Mouse (Mus musculus) thymus, postnatal 10 days (tissue): Measurements from ENCODE around the gene Hoxa3.

Experiments used
- DNase-seq, 2 experiments: peaks; one replicate each; pipeline ENCODE4 v3.0.0; 2021; ENCODE audit warnings: low spot score in 2 of 2

The Hoxa3 gene

DNA sequence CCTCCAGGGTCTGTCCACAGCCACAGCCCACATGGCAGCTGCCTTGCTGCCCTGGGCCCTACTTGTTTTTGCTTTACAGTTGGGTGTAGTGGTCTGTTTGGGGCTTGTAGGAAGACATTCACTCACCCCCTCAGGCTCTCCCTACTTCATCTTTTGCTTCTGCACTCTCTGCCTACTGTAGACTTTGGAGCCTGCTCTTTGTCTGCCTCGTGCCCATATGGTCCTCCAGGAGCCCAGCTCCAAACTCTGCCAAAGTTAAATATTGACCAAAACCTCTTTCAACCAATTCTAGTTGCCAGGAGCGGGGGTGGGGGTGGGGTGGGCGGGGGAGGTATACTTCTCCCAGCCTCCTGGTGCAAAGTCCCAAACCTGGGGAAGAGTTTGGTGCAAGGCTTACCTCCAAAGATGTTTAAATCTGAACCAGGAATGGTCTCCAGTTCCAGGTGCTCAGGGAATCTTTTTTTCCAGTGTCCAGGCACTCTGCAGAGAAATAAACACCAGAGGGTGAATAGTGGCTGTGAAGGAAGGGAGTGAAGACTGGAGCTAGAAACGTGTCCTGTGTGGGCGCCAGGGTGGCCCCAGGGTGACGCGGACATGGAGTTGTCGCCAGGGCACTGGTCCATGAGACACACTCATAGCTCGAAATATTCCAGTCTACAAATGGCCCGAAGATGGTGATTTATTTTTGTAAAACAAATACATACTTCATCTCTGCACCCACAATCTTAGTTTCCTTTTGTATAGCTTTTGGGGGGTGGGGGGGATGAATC lies 29.6 kb downstream of the Hoxa3 start:
- no peak for DNase-seq

DNA sequence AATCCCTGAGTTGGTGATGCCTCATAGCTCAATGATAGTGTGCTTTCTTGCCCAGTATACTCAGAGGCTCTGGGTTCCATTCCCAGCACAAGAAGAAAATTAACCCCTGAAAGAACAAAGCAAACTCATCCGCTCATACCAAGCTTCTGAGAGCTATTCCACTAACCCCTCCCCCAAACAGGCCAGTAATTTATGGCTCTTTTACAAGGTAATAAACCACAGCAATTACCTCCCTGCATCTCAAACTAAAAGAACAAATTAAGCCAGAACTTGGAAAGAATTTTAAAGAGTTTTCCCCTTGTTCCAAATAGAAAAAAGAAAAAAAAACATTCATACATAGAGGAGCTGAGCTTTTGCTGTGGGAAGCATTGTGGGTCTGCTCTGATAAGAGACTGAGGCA lies 30.3 kb downstream of the Hoxa3 start:
- no peak for DNase-seq

DNA sequence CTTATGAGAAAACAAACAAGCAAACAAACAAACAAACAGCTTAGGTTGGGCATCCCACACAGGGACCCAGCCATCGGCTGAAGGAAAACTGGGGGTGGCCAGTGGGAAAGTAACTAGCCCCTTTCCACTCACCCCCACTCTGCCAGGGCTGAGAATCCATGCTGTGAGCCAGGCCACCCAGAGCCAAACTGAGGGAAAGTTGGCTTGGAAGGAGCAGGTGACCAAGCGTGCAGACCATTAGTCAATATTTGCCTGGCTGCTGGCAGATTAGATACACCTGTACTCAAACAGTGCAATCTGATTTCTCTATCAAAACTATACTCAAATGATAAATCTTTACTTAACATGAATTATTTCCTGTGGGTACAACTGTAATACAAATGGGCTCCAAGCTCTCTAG lies 31.1 kb downstream of the Hoxa3 start:
- no peak for DNase-seq

DNA sequence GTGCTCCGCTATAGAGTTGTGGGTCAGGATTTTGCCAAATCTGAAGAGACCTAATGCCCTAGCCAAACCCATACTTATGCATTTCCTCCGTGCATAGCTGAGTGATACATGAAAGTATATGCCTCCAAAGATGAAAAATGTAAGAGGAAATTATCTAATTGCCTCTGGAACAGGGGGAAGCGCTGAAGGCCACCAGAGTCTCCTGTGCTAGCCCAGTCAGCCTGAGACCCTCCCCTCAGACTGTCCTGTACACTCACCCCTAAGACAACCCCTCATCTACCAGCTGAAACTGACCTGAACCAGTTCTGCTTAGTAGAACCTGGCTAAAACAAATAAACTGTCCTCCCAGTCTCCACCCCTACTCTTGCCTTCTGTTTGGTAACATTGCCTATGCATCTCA lies 32.4 kb downstream of the Hoxa3 start:
- no peak for DNase-seq

DNA sequence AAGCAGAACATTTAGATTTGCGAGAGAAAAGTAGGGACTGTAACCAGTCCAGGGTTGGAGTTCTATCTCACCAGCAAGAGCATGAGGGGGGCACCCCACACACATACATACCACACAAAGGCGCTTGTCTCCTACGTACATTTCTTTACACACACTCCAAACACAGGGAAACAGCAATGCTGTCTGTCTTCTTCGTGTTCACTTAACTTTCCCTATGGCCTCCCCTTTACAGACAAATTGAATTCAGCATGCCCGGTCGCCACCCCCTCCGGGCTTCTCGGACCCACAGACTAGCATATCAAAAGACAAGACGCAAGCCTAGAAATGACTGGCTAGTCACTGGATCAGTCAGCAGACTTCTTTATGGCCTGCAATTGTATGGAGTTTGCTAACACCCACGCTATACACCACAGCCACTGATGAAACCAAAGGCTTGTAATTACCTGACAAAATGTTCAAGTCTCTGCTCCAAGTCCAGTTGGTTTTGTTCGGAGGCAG lies 32.9 kb downstream of the Hoxa3 start:
- no peak for DNase-seq

DNA sequence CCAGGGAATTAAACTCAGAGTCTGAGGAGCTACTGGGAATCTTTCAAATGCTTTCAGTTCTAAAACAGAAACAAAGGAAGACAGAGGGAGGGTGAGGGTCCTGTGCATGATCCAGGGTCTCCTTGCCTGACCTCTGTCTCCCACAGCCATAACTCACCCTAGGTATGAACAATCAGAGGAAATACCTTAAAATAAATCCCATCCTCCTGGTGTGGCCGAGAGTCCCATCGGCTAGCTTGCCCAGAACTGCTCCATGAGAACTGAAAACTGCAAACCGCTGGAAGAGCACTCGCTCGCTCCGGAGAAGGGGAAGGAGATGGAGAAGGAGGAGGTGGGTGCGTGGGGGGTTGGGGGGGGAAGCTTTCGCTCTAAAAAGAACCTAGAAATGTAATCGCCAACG lies 33.4 kb downstream of the Hoxa3 start:
- DNase-seq = no peak

DNA sequence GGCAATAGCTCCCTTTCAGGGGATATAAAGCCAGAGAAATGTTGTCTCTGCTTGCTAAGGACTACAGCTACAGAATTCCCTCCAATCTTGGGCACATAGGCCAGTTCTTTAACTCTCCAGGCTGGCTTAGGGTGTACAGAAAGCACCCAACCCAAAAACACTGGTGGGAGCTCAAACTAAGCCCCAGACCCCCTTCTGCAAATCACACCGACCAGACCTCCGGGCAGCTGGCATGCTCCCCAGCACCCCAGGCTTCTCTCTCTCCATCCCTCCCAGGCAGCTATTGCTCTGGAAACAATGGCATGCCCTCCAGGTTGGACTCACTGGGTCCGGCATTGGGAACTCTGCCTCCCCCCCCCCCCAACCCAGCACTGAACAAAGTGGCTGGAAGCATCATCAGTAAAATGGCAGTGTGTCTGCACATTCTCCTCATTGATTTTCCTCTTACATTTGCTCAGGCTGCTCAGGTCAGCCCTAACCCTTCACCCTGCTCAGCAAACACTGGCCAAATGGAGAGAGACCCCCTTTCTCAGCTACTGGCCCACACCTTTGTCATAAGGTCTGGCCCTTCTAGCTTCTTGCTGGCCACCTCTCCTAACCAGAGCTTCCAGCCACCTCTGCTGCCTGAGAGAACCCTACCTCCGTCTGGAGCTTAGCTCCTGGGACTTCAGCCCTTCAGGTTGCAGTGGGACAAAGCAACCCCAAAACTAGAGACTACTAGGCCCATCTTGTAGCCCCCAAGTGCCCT lies 34.0 kb downstream of the Hoxa3 start:
- DNase-seq = no peak

DNA sequence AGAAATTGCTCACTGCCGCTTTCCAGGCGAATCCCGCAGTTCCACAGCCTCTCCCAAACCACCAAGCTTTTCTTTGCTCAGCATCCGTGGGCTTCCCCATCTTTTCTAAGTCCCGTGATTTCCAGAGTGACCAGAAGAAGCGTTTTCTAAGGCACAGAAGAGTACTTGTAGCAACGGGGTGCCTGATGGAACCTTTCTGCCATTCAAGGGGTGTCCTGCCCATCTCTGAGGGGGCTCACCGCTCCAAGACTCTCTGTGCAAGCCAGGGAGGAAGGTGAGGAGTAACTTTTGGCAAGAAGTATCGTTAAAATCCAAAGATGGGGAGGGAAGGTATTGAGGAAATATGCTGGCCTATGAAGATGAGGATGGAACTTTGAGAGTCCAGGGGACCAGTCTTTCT lies 35.3 kb downstream of the Hoxa3 start:
- DNase-seq = no peak

DNA sequence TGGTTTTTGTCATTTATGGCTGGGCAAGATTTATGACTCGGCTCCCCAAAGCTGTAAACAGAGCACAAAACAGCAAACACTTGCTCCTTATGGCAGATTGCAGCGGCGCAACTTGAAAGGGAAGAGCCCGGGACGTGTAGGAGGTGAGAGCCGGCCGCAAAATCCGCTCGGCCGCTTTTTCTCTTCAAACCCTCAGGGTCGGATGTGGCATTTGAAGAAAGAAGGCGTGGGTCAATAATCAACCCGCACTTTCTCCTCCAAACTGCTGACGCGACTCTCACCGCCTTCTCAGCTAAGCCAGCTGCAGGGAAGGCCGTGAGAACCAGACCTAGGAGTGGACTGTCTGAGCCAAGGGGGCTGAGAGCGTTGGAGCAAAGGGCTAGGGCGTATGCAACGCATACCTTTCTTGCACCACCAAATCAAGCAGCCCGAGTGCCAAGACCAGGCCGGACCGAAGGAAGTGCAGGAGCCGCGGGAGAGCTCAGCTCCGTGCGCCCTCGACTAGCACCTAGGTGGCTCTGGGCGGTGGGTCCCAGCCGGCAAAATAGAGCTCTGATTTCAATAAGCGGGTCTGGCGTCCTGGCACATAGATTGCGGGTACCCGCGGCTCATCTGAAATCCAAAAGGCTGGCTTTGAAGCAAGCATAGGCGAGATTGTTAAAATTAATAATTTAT lies 35.9 kb downstream of the Hoxa3 start, which contains the start of gene 5730596B20Rik:
Gene 5730596B20Rik (plus strand): TSS at position 438 of the 675 bp plus-strand sequence.
- DNase-seq = no peak

DNA sequence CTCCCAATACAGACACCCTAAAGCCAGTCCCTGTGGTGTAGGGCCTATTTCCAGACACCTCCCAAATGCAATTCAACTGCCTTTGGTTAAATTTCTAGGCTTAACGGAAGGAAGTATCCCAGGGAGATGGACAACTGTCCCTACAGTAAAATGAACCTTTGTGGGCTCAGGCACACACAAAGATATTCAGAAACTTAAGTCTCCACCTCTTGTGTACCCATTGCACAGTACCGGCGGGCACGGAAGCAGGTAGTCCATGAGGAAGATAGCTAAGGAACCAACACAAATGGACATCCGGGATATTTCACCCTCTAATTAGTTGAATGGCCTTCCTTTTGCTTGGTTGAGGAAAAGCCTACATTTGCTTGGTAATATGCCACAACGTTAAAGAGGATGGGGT lies 36.7 kb downstream of the Hoxa3 start:
- DNase-seq = no peak

DNA sequence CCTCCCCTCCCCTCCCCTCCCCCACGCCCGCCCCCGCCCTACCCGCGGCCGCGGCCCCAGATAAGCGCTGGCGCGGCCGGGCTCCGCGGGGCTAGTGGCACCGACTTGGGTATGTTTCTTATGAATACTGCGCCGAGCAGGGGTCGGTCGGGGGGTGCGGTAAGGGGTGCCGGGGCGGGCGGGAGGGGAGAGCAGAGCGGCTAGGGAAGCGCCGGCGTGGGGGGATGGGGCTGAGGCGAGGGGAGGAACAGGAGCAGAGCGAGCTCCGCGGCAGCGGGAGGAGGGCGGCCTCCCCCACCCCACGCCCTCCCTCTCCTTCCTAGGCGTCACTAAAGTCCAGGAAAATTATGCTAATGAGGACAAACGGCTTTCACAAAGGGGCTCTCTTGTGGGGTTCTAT lies 37.3 kb downstream of the Hoxa3 start:
- no peak for DNase-seq

DNA sequence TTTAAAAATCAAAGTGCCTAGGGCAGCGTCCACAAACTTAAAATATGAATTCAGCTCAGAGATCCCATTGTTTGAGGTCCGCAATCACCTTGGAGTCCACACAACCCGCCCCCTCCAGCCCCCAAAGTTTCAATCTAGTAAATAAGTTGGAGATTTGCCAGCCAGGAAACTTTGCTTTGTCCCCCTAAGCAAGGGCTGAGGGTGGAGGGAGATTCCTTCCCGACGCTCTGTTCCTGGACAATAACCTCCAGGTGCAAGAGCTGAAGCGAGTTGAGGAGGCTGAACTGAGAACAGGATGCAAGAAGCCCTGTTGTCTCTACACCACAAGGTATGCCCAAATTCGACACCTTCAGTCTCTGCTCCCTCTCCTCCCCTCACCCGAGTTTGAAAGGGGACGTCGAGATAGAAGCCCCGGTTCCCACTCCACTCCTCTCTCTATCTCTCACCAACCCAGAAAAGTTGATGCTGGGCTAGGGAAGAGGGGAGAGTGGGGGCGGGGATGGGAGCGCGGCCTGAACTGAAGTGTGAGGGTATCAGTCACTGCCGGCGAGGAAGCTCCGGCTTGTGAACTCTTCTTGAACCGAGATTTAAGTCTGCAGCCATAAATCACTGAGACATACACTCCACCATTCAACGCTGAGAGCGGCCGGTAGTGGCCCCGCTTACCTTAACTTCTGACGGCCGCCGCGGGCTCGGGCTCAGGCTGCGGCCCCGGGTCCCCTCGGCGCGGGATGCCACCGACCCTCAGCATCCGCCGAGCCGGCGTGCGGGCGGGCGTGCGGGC lies 38.0 kb downstream of the Hoxa3 start:
- DNase-seq = no peak

DNA sequence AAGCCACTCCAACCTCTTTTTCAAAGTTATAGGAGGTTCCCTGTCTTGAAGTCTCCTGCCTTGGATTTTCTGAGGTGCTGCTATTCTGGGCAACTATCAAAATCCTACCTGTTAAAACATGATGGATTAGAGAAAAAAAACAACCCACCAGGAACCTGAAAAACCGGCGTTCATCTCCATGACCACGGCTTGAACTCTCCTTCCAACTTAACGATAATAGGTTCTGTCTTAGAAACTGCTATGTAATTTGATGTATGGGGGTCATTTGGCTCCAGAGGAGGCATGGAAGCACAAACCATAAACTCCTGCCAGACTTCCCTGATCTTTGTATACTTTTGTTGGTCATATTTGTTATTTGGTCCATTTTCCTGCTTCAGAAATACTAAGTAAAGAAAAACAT lies 39.5 kb downstream of the Hoxa3 start:
- no peak for DNase-seq

DNA sequence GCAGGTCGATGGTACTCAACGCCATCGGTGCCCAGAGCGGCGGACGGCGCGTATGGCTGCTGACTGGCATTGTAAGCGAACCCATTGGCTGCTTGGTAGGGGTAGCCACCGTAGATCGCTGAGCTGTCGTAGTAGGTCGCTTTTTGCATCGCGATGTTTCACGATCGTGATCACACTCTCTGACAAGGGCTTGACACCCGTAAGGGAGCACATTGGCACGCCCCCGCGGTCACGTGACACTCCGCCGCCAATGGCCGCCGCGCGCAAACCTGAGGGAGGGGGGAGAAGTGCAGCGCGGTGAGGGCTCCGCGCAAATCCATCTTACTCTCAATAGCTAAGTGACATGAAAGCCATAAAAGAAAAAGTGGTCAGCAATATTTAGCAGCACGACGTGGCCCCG lies 40.6 kb downstream of the Hoxa3 start:
- no peak for DNase-seq

DNA sequence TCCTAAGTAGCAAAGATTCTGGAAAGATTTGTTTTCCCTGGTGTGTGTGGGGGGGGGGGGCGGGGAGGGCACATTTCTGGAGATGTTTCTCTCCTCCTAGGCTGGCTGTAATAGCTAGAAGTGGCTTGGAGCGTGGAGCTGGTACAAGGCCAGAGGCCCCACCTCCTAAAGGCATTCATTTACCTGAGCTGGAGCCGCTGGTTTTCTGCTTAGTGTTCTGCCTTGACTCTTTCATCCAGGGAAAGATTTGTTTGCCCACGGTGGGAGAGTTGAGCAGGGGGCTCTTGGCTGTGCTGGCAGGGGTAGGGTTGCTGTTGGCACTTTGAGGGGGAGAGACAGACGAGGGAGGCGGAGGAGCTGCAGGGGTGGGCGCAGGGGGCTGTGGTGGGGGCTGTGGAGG lies 41.2 kb downstream of the Hoxa3 start:
- no peak for DNase-seq

DNA sequence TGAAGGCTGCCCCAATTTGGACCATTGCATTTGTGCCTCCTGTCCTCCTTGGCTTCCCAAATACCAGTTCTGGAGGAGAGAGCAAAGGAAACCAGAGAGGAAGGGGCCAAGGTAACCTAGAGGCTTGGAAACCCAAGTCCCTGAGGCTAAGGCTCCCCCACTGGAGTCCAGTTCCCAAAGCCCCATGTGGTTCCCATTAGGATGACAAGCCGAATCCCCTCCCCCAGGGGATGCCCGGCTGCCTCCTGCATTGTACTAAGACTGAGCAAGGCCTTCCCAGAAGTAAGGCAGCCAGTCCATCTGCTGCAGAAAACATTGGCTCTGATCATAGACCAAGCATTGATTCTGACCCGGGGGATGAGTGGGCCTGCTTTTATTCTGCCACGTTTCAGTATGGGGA lies 41.8 kb downstream of the Hoxa3 start:
- no peak for DNase-seq

DNA sequence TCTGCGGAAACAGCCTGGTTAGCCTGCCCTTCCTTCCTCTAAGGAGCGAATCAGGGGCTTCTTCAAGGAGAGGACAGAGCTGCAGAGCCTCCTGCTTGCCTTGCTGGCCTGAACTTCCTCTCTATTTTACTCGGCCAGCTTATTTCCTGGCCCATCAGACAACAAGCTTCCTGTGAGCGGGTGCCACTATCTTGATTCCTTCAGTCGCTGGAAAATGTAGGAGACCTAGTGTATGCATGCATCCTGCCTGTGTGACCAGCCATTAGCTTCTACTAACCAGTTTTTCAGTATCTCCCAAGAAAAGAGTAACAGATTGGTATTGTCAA lies 42.3 kb downstream of the Hoxa3 start:
- DNase-seq = no peak

DNA sequence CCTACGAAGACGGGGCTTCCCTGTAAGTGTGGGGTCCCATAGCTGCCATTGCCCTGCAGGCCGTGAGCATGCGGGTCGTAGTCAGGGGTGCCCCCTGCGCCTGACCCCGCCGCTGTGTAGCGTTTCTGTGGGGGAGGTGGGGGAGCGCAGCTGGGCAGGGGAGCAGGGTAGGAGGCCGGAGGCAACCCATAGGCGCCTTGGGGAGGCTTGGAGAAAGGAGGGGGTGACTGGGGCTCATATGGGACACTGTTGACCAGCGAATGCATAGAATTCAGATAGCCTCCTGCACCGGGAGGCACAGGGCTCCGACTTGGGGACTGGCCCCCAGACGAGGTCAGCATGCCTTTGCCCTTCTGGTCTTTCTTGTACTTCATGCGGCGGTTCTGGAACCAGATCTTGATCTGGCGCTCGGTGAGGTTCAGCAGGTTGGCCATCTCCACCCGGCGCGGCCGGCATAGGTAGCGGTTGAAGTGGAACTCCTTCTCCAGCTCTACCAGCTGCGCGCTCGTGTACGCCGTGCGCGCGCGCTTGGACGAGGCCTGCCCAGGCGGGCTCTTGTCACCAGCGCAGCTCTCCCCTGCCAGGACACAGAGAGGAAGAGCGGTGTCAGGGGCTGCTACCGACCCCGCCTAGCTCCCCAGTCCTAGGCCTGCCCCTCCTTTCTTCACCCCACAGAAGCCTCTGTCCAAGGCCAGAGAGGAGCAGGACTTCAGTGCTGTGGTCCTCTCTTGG lies 42.8 kb downstream of the Hoxa3 start:
- no peak for DNase-seq

DNA sequence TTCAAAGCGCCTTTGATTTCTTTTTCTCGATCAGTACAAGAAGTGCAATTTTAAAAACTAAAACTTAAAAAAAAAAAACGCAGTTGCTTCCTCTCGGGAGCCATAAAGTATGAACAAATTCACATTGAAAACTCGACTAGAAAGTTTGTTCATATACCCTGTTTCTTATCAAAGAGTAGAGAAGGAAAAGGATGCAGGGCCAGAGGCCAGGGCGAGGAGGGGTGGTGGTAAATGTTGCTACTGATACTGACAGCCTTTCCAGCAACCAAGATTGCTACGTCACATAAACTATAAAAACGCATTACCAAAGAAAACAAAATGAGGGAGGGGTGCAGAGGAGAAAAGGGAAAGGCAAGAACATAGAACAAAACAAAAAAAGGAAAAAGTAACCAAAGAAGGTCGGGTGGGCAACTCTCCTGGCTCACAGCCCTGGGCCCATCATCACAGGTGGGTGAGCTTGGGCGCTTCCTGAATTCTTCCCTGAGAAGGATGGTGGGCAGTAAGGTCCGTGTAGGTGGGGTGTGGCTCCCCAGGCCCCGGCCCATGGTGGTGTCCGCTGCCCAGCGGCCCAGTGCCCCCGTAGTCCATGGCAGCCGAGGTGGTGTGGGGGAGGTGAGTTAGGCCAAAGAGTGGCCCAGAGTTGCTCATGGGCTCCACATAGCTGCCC lies 43.5 kb downstream of the Hoxa3 start:
- no peak for DNase-seq

DNA sequence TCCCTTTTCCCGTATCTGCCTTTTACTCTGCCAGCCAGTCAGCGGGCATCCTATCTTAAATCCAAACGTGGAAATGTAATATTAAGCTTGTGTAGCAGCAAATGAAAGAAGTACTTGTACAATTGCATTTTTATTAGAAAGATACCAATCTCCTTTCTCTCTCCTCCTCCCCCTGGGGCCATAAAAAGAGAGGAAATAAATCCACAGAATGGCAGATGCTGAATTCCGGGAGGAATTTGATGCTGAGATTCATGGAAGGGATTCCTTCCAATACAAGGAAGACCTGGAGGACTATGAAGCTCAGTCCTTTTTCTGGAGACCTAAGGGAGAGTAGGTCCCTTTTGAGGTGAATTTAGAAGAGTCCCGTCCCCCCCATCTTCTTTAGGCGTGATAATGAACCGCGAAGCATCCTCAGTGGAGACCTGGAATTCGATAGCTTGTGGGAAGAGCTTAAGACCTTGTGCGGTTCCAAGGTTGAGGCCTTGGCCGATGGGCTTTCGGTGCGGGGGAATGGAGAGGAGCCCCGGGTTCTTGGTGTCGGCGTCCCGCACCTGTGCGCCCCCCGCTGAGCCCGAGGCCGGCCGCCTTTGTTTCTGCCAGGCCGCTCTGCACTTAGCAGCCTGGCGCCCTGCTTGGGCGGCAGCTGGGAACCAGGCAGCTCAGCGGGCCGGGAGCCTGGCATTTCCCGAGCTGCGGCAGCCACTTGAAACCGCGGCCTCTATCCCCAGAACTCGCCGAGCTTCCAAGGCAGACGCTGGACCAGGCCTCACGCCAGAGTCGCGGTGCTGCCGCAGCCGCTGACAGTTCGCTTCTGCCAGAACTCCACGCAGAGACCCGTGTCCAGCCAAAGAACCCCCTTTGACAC lies 44.7 kb downstream of the Hoxa3 start:
- DNase-seq = no peak
